Mouse (Mus musculus): Measurements from ENCODE around the gene Fundc2. TPM values are rescaled to one million over a fixed set of nuclear protein-coding genes. Genes with fewer than 3 reads are reported as not detected.

Fundc2 gene
- polyA plus RNA-seq (2014; fragmentation: Illumina TruSeq; extraction: RNeasy Lipid Tissue Mini Kit (QIAGEN cat#74804); ENCODE audit: low read depth, low replicate concordance), result 248 TPM

GRCm38 (mm10) chrX:75382195-75382771 is at the start of gene Fundc2, which contains the start of gene F8:
Gene Fundc2 (plus strand): TSS chrX:75382399.
Gene F8 (minus strand): TSS chrX:75382615.

GRCm38 (mm10) chrX:75415936-75416785 is 34.0 kb downstream of the Fundc2 start, which contains the start of the genes Cmc4, Mtcp1 and Brcc3:
Gene Cmc4 (minus strand): TSS chrX:75416584.
Gene Mtcp1 (minus strand): TSS chrX:75416588.
Gene Brcc3 (plus strand): TSS chrX:75416628.

Other genes starting within 250 kb of the Fundc2 start
- gene Smim9, start 218.6 kb upstream of the Fundc2 start, polyA plus RNA-seq (2014; fragmentation: Illumina TruSeq; extraction: RNeasy Lipid Tissue Mini Kit (QIAGEN cat#74804); ENCODE audit: low read depth, low replicate concordance), result not detected
- gene F8, start 216 bp downstream of the Fundc2 start, polyA plus RNA-seq (2014; fragmentation: Illumina TruSeq; extraction: RNeasy Lipid Tissue Mini Kit (QIAGEN cat#74804); ENCODE audit: low read depth, low replicate concordance), result 38.8 TPM
- gene Cmc4, start 34.2 kb downstream of the Fundc2 start, polyA plus RNA-seq (2014; fragmentation: Illumina TruSeq; extraction: RNeasy Lipid Tissue Mini Kit (QIAGEN cat#74804); ENCODE audit: low read depth, low replicate concordance), result 39.0 TPM
- 21.6 TPM for gene Mtcp1, start 34.2 kb downstream of the Fundc2 start, polyA plus RNA-seq (2014; fragmentation: Illumina TruSeq; extraction: RNeasy Lipid Tissue Mini Kit (QIAGEN cat#74804); ENCODE audit: low read depth, low replicate concordance)
- 83.3 TPM for gene Brcc3, start 34.2 kb downstream of the Fundc2 start, polyA plus RNA-seq (2014; fragmentation: Illumina TruSeq; extraction: RNeasy Lipid Tissue Mini Kit (QIAGEN cat#74804); ENCODE audit: low read depth, low replicate concordance)
- gene Vbp1, start 131.9 kb downstream of the Fundc2 start, polyA plus RNA-seq (2014; fragmentation: Illumina TruSeq; extraction: RNeasy Lipid Tissue Mini Kit (QIAGEN cat#74804); ENCODE audit: low read depth, low replicate concordance), result 285 TPM
- 8.3 TPM for gene Rab39b, start 195.8 kb downstream of the Fundc2 start, polyA plus RNA-seq (2014; fragmentation: Illumina TruSeq; extraction: RNeasy Lipid Tissue Mini Kit (QIAGEN cat#74804); ENCODE audit: low read depth, low replicate concordance)